Mouse (Mus musculus): ENCODE results near the gene Vav1.

Vav1 gene

DNA sequence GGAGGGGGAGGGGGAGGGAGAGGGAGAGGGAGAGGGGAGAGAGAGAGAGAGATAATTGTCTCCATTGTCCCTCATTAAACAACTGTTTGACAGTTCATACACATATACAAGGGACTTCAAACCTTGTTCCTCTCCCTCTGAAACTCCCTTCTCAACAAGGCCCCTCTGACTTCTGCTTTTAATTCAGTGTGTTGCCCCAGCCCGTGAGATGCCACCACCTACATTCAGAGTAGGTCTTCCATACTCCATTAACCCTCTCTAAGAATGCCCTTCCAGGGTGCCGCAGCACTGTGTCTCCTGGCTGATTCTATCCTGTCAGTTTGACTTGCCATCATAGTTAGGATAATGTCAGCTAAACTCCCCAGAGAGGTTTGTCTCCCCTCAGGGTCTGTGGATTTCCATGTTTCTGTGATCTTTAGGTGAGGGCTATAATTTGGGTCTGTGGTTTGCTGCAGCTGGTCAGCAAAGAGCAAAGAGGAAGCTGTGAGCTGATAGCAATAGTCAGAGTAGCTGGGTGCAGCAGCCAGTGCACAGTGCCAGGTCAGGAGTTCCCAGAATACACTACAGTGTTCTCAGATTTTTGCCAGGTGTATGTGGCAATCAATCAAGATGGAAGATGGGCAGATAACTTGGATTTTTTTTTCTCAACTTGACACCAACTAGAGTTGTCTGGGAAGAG lies 65.3 kb downstream of the Vav1 start:
- DNase-seq = no peak

- DNase-seq = no peak
These were observed 68.1 kb downstream of the Vav1 start for GRCm38 (mm10) chr17:57347017-57347416.

DNA sequence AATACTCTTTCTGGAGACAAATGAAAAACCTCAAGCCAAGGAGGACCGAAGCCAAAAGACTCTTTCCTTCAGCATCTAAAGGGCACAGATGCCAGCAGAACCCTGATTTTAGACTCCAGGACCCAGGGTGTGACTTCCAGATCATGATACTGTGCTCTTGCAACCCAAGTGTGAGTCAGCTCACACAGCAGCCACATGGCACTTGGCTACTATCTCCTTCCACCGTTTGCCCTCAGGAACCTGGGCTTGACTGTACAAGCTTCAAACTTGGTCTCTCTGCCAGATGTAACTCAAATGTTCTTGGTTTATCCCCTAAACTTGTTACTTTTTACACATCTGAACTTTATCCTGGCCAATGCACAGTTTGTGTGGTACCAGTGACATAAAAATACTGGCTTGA lies 68.9 kb downstream of the Vav1 start:
- no peak for DNase-seq

DNA sequence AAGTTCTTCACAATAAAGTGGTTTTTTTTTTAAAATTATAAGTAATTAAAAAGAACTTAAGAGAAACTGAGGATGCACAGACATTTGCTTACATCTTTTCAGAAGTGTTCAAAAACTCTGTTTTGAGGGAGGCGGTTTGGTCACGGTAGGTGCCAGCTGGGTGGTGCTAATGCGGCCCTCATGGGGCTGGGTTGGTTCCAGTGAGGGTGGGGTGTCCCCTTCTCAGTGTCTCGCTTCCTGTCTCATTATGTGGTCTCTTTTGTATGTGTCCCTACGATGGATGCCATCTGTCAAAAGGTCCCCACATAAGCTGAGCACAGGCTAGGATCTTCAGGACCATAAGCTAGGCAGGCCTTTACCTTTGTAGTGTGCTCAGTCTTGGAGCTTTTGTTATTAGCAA lies 70.2 kb downstream of the Vav1 start:
- DNase-seq = no peak

GRCm38 (mm10) chr17:57350212-57350611 lies 71.3 kb downstream of the Vav1 start:
- DNase-seq = no peak

DNA sequence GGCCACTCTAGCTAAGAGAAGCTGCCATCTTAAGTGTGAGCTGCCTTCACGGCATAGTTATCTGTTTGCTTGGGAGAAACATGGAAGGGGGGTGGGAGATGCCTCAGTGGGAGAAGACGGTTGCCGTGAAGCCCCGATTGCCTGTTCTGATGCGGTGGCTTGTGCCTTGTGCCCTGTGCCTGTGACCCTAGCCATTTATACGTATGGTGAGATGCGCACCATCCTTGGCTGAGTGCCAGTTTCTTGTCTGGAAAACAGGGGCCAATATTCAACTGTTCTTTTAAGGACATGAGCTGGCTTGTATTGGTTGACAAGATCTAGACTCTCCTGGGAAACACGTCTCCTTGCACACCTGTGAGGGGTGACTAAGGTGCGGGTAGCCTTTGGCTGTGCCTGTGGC lies 72.2 kb downstream of the Vav1 start:
- DNase-seq = no peak

- no peak for DNase-seq
These were observed 79.5 kb downstream of the Vav1 start, which contains the start of gene Adgre1 for GRCm38 (mm10) chr17:57358441-57358840. Gene Adgre1 (plus strand): TSS chr17:57358691.

GRCm38 (mm10) chr17:57359485-57360241 lies 80.8 kb downstream of the Vav1 start:
- no peak for DNase-seq

Measured in cerebellum, adult 11-12 months (tissue).